Mouse (Mus musculus): ENCODE data around the gene Col23a1.
"Not testable (repeated sequence)": the region's sequence is repeated elsewhere in the genome, so short reads cannot be mapped to it uniquely, and the experiment has no call there.

Col23a1 gene

DNA sequence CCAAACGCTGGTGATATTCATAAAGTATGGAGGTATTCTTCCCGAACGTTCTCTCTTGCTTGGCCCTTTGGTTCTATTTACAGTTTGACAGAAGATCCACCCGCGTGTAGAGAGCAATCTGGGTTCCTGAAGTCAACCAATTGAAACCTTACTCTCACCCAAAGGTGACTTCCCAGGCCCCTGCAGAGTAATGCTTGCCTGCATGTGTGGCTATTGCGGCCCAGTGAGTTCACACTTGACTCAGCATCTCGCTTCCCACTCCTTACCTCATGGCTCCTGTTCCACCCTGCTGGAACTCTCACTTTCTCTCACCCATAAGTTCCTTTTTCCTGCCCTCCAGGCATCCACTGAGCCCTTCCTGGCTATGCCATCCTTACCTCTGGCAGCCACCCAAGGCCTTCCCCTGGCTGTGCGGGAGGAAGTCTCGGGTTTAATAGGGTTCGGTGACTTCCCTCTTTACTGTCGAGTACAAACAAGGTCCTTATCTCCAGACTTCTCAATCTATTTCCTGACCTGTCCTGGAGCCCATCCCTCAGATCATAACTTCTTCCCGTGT lies 38.7 kb downstream of the Col23a1 start:
- DNase-seq (ENCODE audit: low read depth), result no peak

DNA sequence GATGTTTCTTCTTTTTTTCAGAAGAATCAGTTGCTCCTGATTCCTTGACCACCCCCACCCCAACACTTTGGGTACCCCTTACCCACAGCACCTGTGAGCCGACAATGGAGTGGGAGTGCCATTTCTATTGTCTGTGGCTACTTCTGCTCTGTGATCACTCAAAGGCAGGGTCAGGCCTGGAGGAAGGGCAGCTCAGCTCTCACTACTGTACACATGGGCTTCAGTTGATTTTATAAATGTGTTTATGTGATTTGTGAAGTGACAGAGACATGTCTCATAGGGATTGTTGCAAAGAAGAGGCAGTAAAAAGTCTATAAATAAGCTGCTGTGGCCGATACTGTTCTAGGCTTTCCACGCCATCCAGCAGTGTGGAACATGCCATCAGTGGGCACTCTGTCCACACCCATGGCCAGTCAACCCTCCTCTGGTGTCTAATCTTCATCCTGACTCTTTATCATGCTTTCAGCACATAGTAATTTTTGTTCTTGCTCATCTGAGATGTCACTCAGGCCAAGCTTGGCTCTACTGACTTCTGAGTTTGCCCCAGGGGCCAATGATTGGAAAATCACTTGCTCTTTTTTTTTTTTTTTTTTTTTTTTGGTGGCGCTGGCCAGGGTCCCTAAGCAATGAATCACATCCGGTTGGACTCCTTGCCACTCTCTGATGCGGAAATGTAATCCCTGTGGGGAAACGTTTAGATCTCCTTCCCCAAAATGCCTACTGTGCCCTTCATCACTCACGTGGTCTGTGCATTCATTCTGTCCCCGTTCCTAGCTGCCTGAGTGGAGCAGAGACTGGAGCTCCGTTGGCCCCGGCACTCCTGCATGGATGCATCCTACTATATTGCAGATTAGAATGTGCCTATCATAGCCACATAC lies 40.4 kb downstream of the Col23a1 start:
- DNase-seq (ENCODE audit: low read depth), result no peak

DNA sequence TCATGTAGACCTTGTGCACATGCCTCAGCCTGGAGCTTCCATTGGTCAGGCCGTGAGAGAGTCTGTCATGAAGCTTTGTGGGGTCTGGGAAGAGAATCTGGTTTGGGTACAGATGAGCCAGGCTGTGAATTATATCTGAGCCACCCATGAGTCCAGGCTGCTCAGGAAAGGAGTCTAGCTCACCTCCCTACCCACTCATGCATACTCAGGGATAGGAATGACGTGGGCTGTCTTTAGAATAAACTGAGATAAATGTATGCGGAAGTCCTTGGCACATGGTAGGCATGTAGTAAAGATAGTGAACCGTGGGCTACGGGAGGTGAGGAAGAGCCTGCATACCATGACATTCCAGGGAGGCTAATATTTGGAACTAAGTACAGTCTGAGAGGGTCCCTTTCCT lies 44.3 kb downstream of the Col23a1 start:
- DNase-seq (ENCODE audit: low read depth), result no peak

DNA sequence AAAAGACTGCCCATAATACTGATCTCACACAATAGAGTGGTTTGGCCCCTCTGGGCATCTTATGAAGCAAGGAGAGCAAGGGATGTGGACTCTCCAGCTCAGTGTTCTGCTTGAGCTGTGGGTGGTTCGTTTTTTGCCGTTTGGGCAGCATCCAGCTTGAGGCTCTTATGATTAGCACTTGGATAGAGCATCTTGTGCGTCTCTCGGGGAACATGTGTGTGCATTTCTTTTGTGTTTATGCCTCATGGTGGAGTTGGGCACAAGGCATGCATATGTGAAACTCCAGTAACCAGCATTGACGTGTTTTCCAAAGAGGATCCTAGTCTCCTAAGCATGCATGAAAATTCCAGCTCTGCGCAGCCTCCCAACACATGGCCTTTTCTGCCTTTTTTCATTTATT lies 47.9 kb downstream of the Col23a1 start:
- no peak for DNase-seq (ENCODE audit: low read depth)

DNA sequence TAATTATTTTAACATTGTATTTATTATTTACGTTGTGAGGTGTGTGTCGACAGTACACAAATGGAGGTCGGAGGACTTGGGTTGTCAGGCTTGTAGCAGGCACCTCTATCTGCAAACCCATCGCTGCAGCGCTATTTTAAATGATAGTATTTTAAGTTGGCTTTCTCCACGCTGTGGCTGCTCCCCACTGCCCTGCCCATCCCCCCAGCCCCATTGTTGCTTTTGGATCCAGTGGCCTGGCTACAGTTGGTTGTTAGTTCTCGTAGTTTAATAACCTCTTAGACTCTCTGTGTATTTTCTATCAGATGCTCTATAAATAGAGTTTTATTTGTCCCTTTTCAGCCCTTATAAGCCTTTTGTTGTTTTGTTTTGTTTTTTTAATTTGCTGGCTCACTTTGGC lies 48.7 kb downstream of the Col23a1 start:
- DNase-seq (ENCODE audit: low read depth), result no peak

DNA sequence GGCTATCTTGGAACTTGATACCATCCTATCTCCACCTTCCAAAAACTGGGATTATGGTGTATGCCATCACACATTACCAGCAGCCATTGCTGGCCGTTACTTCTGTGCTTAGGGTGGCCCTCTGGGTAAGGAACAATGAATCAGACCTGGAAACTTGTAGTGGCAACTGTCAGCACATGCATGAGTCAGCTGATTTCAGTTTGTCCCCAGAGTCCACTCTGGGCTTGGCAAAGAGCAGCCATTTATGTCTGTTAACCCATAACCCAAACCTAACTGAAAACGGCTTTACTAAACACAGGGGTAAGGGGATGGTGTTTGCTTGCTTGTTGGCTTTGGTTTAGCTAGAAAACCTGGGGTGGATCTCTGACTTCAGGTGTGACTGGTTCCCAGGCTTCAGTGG lies 51.4 kb downstream of the Col23a1 start:
- peak; percentile 25 for DNase-seq (ENCODE audit: low read depth)

DNA sequence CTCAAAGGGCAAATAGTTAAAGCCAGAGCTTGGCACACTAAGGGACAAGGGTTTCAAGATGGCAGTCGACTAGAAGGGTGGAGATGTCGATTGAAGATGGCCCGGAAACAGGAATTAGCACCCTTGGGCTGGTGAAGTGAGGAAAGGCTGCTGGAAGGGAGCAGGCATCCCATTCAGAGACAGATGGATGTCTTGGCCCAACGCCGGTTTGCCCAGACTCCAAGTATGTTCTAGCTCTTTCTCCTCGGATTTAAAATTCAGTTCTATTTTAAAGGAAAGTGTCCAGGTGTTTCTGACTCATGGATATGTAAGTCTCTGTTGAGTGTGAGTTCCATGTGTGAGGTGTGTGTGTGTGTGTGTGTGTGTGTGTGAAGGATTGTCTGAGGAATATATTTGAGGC lies 53.1 kb downstream of the Col23a1 start:
- no peak for DNase-seq (ENCODE audit: low read depth)

DNA sequence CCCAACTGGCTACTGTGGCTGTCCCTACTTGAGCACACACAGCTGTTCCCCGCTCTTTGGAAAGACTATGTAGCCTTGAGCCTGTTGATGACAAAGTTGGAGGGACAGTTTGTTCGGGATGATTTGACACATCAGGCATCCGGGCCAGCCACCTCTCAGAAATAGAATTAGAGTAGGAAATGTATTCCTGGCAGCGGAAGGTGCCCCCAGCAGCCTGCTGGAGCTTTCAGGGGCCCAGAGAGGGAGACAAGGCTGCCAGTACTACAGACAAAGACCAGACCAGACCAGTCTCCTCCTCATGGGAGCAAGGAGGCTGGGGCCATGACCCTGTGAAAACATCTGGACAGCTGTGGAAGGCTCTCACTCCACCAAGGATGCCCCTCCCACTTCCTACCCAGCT lies 53.6 kb downstream of the Col23a1 start:
- no peak for DNase-seq (ENCODE audit: low read depth)

DNA sequence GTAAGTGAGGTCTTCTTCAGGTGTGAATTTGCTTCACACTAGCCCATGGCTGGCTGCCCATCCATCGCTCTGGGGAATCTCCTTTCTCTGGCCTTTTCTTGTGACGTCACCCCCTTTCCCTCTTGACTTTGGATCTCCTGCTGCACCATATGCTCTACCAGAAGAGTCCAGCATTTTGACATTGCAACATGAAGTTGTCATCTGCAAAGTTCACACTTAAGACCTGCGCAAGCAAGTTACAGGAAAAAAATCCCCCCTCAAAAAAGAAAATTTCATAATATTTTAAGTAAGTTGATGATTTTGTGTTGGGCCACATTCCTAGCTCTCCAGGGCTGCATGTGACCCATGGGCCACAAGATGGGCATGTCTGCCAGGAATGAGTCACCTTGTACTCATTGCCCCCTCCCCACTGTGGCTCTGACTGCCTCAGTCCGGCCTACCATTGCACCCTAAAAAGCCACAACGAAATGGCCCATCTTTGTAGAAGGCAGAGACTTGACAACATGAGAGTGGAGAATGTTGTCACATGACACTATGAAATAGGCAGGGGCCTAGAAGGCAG lies 54.1 kb downstream of the Col23a1 start:
- peak; percentile 14 for DNase-seq (ENCODE audit: low read depth)

DNA sequence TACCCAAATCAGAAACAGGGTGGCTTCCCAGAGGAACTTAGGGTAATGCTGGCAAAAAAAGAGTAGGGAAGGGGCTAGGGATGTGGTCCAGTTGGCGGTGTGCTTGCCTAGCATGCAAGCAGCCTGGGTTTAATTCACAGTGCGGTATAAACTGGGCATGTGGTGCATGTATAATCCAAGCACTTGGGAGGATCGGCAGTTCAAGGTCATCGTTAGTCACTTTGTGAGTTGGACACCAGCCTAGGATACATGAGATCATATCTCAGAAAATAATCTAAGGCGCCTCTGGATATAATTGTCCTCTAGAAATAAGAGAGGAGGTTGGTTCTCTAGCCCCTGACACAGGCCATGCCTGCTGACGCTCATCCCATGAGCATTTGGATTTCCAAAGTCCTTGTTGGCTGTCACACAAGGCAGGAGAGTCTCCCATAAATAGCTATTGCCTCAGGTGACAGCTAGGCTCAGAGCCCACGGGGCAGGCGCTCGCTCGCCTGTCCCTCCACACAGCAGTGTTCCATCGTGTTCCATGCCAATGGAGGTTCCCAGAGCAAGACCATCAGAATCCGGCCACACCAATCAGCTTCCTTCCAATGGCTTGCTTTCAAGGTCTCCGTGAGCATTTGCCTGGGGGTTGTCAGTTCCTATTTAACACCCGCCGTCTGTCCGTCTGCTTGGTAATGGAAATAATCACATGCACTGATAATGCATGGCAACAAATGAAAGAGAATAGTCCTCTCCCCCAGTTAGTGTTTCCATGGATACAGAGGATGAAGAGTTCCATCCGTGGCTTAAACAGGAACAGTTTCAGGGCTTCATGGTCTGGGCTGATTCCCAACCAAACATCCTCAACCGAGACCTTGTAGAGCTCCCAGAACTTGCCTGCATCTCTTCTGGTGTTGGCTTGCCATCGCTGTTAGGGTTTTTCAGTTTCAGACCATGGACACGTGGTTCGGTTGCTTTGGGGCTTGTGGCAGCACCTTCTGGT lies 56.1 kb downstream of the Col23a1 start:
- DNase-seq (ENCODE audit: low read depth), result peak; percentile 8

DNA sequence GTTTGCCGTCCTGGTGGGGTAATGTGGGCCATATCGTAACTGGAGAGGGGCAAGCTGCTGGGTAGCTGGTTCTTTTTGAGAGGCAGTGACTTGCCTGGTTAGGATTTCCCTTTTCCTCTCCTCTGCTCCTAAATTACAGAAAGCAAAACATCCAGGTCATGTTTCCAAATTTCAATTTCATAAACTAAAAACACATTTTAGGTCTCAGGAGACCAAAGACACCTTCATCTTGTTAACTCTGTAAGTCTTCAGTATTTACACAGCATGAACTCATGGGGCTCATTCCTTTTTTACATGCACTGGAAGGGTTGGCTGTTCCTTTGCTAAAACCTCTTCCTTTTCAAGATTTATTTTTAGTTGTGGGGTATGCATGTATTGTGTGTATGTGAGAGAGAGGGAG lies 58.0 kb downstream of the Col23a1 start:
- no peak for DNase-seq (ENCODE audit: low read depth)

DNA sequence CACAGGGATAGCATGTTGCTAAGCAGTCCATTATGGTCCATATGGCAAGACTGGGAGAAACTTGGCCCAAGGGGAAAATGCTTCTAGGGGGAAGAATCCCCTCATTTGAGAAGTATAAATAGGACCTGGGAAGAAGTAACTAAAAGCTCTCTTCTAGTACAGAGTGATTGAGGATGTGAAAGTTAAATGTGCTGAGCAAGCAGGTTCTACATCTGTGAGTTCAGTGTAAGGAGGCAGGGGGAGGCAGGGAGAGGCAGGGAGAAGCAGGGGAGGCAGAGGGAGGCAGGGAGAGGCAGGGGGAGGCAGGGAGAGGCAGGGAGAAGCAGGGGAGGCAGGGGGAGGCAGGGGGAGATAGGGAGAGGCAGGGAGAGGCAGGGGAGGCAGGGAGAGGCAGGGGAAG lies 59.9 kb downstream of the Col23a1 start:
- no peak for DNase-seq (ENCODE audit: low read depth)

DNA sequence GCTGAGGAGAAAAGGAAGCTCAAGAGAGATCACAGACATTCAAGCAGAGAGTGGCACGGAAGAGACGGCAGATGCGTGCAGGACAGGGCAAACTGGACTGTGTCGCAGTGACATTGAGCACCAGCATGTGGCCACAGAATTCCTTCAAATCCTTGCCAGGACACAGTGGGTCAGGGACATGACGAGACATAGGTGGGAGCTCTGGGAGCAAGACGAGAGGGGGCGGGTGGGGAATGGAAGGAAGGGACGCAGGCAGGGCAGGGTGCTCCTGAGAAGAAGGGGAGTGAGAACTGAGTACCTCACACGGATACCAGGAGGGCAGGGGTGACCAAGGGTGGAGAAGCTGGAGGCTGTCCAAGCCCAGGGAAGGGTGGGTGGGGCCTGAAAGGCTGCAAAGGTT lies 61.4 kb downstream of the Col23a1 start:
- DNase-seq (ENCODE audit: low read depth), result no peak

DNA sequence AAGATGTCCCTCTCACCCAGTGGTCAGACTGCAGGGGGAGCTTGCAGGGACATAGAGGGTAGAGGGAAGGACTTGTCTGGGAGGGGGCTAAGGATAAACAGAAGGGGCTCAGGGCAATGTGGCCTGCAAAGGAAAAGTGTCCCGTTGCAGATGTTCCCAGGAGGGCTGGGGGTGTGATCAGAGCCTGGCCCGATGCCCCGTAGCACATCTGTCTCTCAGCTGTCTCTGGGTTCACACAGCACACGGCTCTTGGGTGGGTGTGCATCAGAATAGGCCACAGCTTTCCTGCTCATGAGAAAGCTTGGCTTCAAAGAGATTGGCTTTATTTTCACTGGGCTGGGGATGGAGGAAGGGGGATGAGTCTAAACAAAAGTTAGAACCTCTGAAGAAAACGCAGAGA lies 62.1 kb downstream of the Col23a1 start:
- no peak for DNase-seq (ENCODE audit: low read depth)

DNA sequence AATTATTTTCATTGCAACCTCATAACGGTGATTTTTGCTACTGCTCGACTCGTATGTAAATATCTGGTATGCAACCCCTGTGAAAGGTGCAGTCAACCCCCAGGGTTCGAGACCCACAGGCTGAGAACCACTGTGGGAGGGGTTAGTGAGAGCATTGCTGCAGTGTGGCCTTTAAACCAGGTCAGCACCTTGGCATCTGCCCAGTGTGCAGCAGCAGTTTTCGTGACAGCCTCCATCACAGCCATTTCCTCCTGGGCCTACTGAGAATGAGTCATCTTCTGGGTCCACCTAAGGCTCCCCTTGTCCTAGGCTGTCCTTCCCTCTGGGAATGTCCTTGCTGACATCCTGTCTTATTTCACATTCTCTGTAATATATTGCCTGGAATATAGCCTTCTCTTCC lies 64.0 kb downstream of the Col23a1 start:
- no peak for DNase-seq (ENCODE audit: low read depth)

DNA sequence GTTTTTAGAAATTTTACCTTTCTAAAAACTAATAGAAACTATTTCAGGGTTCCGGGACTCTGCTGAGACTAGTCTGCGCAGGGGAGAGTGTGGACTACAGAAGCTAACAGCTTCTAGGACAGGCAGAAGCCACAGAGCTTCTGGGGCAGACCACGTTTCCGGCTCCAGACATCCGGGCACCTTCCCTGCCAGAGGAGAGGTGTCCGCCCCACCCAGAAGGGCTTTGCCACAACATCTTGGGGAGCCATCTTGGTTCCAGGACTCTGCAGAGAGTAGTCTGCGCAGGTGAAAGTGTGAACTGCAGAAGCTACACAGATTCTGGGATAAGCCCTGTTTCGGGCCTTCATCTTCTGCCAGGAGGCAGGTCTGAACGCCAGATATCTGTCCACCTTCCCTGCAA lies 69.3 kb downstream of the Col23a1 start:
- not testable (repeated sequence) for DNase-seq (ENCODE audit: low read depth)

DNA sequence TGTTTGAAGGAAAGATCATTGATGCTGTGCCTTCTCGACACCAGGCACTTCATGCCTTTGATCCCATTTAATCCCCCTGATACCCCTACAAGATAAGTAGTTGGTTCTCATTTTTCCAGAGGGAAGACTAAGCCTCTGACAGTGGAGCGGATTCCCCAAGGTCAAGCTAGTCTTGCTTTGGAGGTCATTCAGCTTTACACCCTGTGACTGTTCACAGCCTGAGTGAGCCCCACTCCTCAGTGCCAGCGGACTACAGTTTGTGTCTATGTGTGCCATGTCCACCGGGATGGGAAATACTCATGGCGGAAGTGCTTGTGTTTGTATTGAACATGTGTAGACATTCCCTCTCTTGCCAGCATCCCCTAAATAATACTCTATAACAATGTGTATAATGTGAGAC lies 74.6 kb downstream of the Col23a1 start:
- no peak for DNase-seq (ENCODE audit: low read depth)

DNA sequence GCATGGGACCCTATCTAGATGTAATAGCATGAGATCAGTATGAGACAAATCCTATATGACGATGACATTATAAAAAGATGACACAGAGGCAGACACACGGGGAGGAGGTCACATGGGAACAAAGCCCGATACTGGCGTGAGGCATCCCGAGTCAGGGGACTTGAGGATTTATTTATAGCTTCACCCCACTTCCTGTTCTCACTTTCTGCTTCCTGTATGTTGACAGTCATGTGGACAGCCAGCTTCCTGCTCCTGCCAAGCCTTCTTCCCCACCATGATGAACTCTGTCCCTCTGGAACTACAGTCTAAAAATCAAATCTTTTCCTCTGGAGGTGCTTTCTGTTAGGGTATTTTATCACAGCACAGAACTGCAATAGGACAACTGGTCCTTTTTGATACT lies 77.6 kb downstream of the Col23a1 start:
- no peak for DNase-seq (ENCODE audit: low read depth)

DNA sequence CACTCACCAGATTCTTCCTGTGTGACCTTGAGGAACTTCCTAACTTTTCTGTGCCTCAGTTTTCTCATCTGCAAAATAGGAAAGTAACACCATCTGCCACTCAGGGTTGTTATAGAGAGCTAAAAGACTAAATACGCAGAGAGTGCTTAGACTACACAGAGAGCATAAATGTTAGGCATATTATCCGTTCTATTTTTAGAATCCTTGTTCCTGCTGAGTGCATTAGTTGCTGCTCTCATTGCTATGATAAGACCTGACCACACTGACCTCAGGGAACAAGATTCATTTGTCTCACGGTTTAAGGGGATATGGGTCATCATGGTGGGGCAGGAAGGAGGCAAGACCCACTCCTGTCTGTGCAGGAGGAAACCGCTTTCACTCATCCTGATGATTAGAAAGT lies 80.6 kb downstream of the Col23a1 start:
- DNase-seq (ENCODE audit: low read depth), result no peak

DNA sequence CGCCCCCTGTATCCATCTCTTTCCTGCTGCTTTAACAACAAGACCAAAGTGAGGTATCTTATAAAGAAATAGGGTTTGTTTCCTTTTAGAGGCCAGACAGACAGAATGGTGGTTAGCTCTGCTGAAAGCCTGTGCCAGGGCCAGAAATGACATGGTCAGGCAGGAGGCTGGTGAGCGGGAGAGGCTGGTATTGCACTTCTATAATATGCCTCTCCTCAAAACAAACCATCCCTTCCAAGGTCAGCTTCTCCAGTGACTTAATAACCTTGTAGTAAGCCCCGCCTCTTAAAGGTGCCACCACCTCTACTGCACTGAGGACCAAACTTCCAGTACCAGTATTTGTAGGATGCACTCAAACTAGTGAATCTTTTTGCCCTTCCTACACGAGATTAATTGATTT lies 81.6 kb downstream of the Col23a1 start:
- DNase-seq (ENCODE audit: low read depth), result no peak

DNA sequence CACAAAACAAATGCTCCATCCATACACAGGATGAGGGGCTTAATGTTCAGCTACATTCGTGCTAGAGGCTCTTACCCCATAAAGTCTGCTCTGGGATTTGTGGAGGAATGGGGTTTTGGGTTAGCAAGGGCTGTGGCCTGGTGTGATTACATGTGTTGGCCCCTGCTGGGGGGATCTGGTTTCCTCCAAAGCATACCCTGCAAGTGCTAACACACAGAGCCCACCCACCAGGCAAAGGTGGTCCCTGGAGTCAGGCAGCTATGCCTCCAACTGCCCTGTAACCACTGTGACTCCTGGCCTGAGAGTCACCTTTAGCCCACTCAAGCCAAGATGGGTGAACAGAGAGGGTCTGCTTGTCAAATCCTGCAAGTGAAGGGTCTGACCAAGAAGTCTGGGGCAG lies 82.2 kb downstream of the Col23a1 start:
- no peak for DNase-seq (ENCODE audit: low read depth)

DNA sequence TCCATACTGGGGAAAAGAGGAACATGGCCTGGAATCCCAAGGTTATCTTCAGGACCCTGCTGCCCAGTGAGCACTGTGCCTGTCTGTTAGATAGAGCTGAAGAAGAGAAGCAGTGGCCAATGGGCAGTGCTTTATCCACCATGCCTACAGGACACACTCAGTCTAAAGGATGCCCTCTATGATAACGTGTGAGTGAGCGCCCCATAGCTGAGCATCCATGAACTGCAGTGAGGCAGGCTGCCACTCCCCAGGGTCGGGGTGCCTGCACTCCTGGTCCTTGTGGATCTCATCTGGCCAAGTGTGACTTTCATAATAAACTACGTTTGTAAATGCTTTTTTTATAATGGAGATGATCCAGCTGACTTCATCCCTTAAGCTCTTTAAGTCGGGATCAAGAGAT lies 87.5 kb downstream of the Col23a1 start:
- DNase-seq (ENCODE audit: low read depth), result no peak

All from NIH3T3 (cell line).